Mouse (Mus musculus) MEL (cell line): ENCODE data around the gene Bpifb9a. TPM values are rescaled to one million over a fixed set of nuclear protein-coding genes. Genes with fewer than 3 reads are reported as not detected.
A peak's percentile ranks its signal among the peaks of the same experiment; 100 is the strongest.

Source experiments
- DNase-seq: peaks from one replicate; pipeline ENCODE4 v3.0.0; 2011; ENCODE audit warnings: low read depth, low spot score
- H3K27ac ChIP-seq: 2 replicates; pipeline ENCODE4 v1.5.1; 2012; ENCODE audit warnings: low read depth, mild to moderate bottlenecking, control low read depth, low read length, moderate library complexity; ENCODE audit not compliant: control insufficient read depth
- H3K27me3 ChIP-seq, 2 experiments: fragments of 150-350 bp in 1 of 2; sonication (generic) in 1 of 2; 2 replicates each; pipeline ENCODE4 v1.6.1; 2012; ENCODE audit warnings: low read length in 2 of 2, mild to moderate bottlenecking in 2 of 2, improper control_type of control experiment in 1 of 2, moderate library complexity in 1 of 2; ENCODE audit not compliant: insufficient read depth in 2 of 2, control insufficient read depth in 1 of 2
- H3K36me3 ChIP-seq, 2 experiments: 2 replicates each; pipeline ENCODE4 v1.6.1; 2012 to 2014; ENCODE audit warnings: low read length in 2 of 2, improper control_type of control experiment in 1 of 2, inconsistent platforms in 1 of 2, mild to moderate bottlenecking in 1 of 2; ENCODE audit not compliant: insufficient read depth in 2 of 2, control insufficient read depth in 1 of 2
- H3K4me1 ChIP-seq, 2 experiments: fragments of 150-350 bp in 1 of 2; sonication (generic) in 1 of 2; 2 replicates each; pipeline ENCODE4 v1.6.1; 2012; ENCODE audit warnings: low read length in 2 of 2, improper control_type of control experiment in 1 of 2, mild to moderate bottlenecking in 1 of 2; ENCODE audit not compliant: insufficient read depth in 2 of 2, control insufficient read depth in 1 of 2
- H3K4me3 ChIP-seq, 2 experiments: fragments of 150-350 bp in 1 of 2; sonication (generic) in 1 of 2; 2 replicates each; pipeline ENCODE4 v1.5.1; 2012; ENCODE audit warnings: low read depth in 2 of 2, low read length in 2 of 2, mild to moderate bottlenecking in 2 of 2, moderate library complexity in 2 of 2, control low read depth in 1 of 2, improper control_type of control experiment in 1 of 2; ENCODE audit not compliant: control insufficient read depth in 1 of 2, insufficient read depth in 1 of 2
- H3K79me2 ChIP-seq: 2 replicates; pipeline ENCODE4 v1.6.1; 2012; ENCODE audit warnings: mild to moderate bottlenecking, low read length, moderate library complexity; ENCODE audit not compliant: control insufficient read depth, poor library complexity, insufficient read depth
- H3K9ac ChIP-seq: 2 replicates; pipeline ENCODE4 v1.6.1; 2012; ENCODE audit warnings: low read depth, mild to moderate bottlenecking, control low read depth, low read length, moderate library complexity; ENCODE audit not compliant: control insufficient read depth, poor library complexity, severe bottlenecking
- H3K9me3 ChIP-seq: fragments of 150-350 bp; sonication (generic); replicated peaks from 2 replicates; pipeline ENCODE4 v1.6.1; 2012; ENCODE audit warnings: mild to moderate bottlenecking, low read length, improper control_type of control experiment, moderate library complexity; ENCODE audit not compliant: insufficient read depth
- BHLHE40 ChIP-seq: IDR thresholded peaks from 2 replicates; pipeline ENCODE4 v1.6.1; 2012; ENCODE audit warnings: low read depth, mild to moderate bottlenecking, inconsistent platforms, low read length, improper control_type of control experiment, borderline replicate concordance
- CHD2 ChIP-seq: IDR thresholded peaks from 2 replicates; pipeline ENCODE4 v1.6.1; 2011; ENCODE audit warnings: low read length, improper control_type of control experiment
- CTCF ChIP-seq, 3 experiments: IDR thresholded peaks in 2 of 3; conservative IDR thresholded peaks in 1 of 3; 2 replicates each; pipeline ENCODE4 v1.5.1; 2011 to 2012; ENCODE audit warnings: low read length in 3 of 3, low read depth in 2 of 3, mild to moderate bottlenecking in 2 of 3, improper control_type of control experiment in 1 of 3, inconsistent platforms in 1 of 3, mixed read lengths in 1 of 3, moderate library complexity in 1 of 3; ENCODE audit not compliant: control insufficient read depth in 1 of 3, insufficient read depth in 1 of 3, poor library complexity in 1 of 3, severe bottlenecking in 1 of 3
- EP300 ChIP-seq, 2 experiments: IDR thresholded peaks; 2 replicates each; pipeline ENCODE4 v1.6.1; 2011; ENCODE audit warnings: improper control_type of control experiment in 2 of 2, low read length in 2 of 2, low read depth in 1 of 2, mild to moderate bottlenecking in 1 of 2
- ETS1 ChIP-seq: IDR thresholded peaks from 2 replicates; pipeline ENCODE4 v1.6.1; 2012; ENCODE audit warnings: low read depth, mild to moderate bottlenecking, inconsistent platforms, low read length, improper control_type of control experiment, moderate library complexity
- GATA1 ChIP-seq: IDR thresholded peaks from 2 replicates; pipeline ENCODE4 v1.6.1; 2011; ENCODE audit warnings: low read depth, low read length, improper control_type of control experiment
- HCFC1 ChIP-seq: IDR thresholded peaks from 2 replicates; pipeline ENCODE4 v1.6.1; 2012; ENCODE audit warnings: low read depth, mild to moderate bottlenecking, inconsistent platforms, low read length, improper control_type of control experiment, moderate library complexity
- KAT2A ChIP-seq: conservative IDR thresholded peaks from 2 replicates; pipeline ENCODE4 v1.6.1; 2012; ENCODE audit warnings: low read depth, low read length, improper control_type of control experiment, inconsistent platforms
- MAFK ChIP-seq: IDR thresholded peaks from 2 replicates; pipeline ENCODE4 v1.6.1; 2011; ENCODE audit warnings: low read depth, mild to moderate bottlenecking, low read length, improper control_type of control experiment, borderline replicate concordance
- MAX ChIP-seq: IDR thresholded peaks from 2 replicates; pipeline ENCODE4 v1.6.1; 2011; ENCODE audit warnings: low read length, improper control_type of control experiment
- MYB ChIP-seq: IDR thresholded peaks from 2 replicates; pipeline ENCODE4 v1.6.1; 2011; ENCODE audit warnings: mild to moderate bottlenecking, low read depth, low read length, improper control_type of control experiment
- MYC ChIP-seq: IDR thresholded peaks from 2 replicates; pipeline ENCODE4 v1.6.1; 2011; ENCODE audit warnings: low read depth, mild to moderate bottlenecking, low read length, improper control_type of control experiment, moderate library complexity
- NRF1 ChIP-seq: IDR thresholded peaks from 2 replicates; pipeline ENCODE4 v1.6.1; 2014; ENCODE audit warnings: low read depth, mild to moderate bottlenecking, inconsistent platforms, low read length, improper control_type of control experiment, moderate library complexity; ENCODE audit not compliant: poor library complexity, insufficient read depth, severe bottlenecking
- POLR2A ChIP-seq, 2 experiments: IDR thresholded peaks; 2 replicates each; pipeline ENCODE4 v1.6.1; 2011 to 2012; ENCODE audit warnings: low read length in 2 of 2, mild to moderate bottlenecking in 2 of 2, control low read depth in 1 of 2, improper control_type of control experiment in 1 of 2, low read depth in 1 of 2, moderate library complexity in 1 of 2; ENCODE audit not compliant: control insufficient read depth in 1 of 2, insufficient read depth in 1 of 2, poor library complexity in 1 of 2
- POLR2AphosphoS2 ChIP-seq: IDR thresholded peaks from 2 replicates; pipeline ENCODE4 v1.6.1; 2011; ENCODE audit warnings: low read length, improper control_type of control experiment
- RAD21 ChIP-seq: IDR thresholded peaks from 2 replicates; pipeline ENCODE4 v1.6.1; 2011; ENCODE audit warnings: mild to moderate bottlenecking, low read depth, low read length, improper control_type of control experiment
- RCOR1 ChIP-seq: IDR thresholded peaks from 2 replicates; pipeline ENCODE4 v1.6.1; 2012; ENCODE audit warnings: low read depth, mild to moderate bottlenecking, inconsistent platforms, low read length, improper control_type of control experiment
- SIN3A ChIP-seq: IDR thresholded peaks from 2 replicates; pipeline ENCODE4 v1.6.1; 2012; ENCODE audit warnings: low read length, improper control_type of control experiment, inconsistent platforms
- SMC3 ChIP-seq: IDR thresholded peaks from 2 replicates; pipeline ENCODE4 v1.6.1; 2011; ENCODE audit warnings: low read depth, low read length, improper control_type of control experiment
- TAL1 ChIP-seq: IDR thresholded peaks from 2 replicates; pipeline ENCODE4 v1.6.1; 2012; ENCODE audit warnings: mild to moderate bottlenecking, inconsistent platforms, low read length, moderate library complexity, mixed read lengths
- TBP ChIP-seq: IDR thresholded peaks from 2 replicates; pipeline ENCODE4 v1.8.0; 2011; ENCODE audit warnings: low read depth, low read length, improper control_type of control experiment
- TCF12 ChIP-seq: IDR thresholded peaks from 2 replicates; pipeline ENCODE4 v1.6.1; 2014; ENCODE audit warnings: low read depth, mild to moderate bottlenecking, inconsistent platforms, low read length, improper control_type of control experiment, moderate library complexity
- UBTF ChIP-seq: IDR thresholded peaks from 2 replicates; pipeline ENCODE4 v1.6.1; 2012; ENCODE audit warnings: low read depth, mild to moderate bottlenecking, inconsistent platforms, low read length, improper control_type of control experiment, moderate library complexity, borderline replicate concordance; ENCODE audit not compliant: insufficient read depth
- USF1 ChIP-seq: IDR thresholded peaks from 2 replicates; pipeline ENCODE4 v1.6.1; 2014; ENCODE audit warnings: low read depth, mild to moderate bottlenecking, inconsistent platforms, low read length, improper control_type of control experiment, moderate library complexity
- USF2 ChIP-seq, 2 experiments: IDR thresholded peaks; 2 replicates each; pipeline ENCODE4 v1.6.1; 2011 to 2012; ENCODE audit warnings: improper control_type of control experiment in 2 of 2, low read length in 2 of 2, borderline replicate concordance in 1 of 2, inconsistent platforms in 1 of 2, low read depth in 1 of 2, mild to moderate bottlenecking in 1 of 2; ENCODE audit not compliant: insufficient read depth in 1 of 2
- ZC3H11A ChIP-seq: IDR thresholded peaks from 2 replicates; pipeline ENCODE4 v1.6.1; 2012; ENCODE audit warnings: low read depth, mild to moderate bottlenecking, inconsistent platforms, low read length, improper control_type of control experiment
- ZKSCAN1 ChIP-seq: IDR thresholded peaks from 2 replicates; pipeline ENCODE4 v1.6.1; 2012; ENCODE audit warnings: low read depth, mild to moderate bottlenecking, inconsistent platforms, low read length, improper control_type of control experiment, moderate library complexity
- ZMIZ1 ChIP-seq: IDR thresholded peaks from 2 replicates; pipeline ENCODE4 v1.6.1; 2012; ENCODE audit warnings: low read depth, mild to moderate bottlenecking, inconsistent platforms, low read length, improper control_type of control experiment, moderate library complexity
- ZNF384 ChIP-seq: IDR thresholded peaks from 2 replicates; pipeline ENCODE4 v1.6.1; 2012; ENCODE audit warnings: low read depth, mild to moderate bottlenecking, inconsistent platforms, low read length, improper control_type of control experiment
- polyA plus RNA-seq, 2 experiments: library from polyadenylated mRNA; stranded (reverse) in 1 of 2; unstranded in 1 of 2; fragments of >175 nt in 1 of 2; fragments of >200 nt in 1 of 2; gene quantifications; 2 replicates each; pipeline versions ENCODE4 v1.2.1 to v1.2.4; 2012; ENCODE audit warnings: low replicate concordance in 2 of 2, low read depth in 1 of 2; ENCODE audit not compliant: insufficient read length in 2 of 2, insufficient read depth in 1 of 2, missing spikeins in 1 of 2
- total RNA-seq: library from RNA; depleted of rRNA; stranded (reverse); fragments of 300-350 nt; gene quantifications from 2 replicates; pipeline ENCODE4 v1.2.3, GENCODE M21; 2012

Bpifb9a gene
- total and polyA plus RNA-seq, 3 experiments, result not detected

- Histone ChIP-seq H3K27ac (no peak overlapping the region), H3K27me3 (no peaks in the 10 kb centered on the region), H3K4me3 (no peak overlapping the region), H3K36me3 (no peaks in the 10 kb centered on the region), H3K9me3 (no peaks in the 10 kb centered on the region), H3K9ac (no peak overlapping the region), H3K4me1 (no peaks in the 10 kb centered on the region), H3K79me2 (no peaks in the 10 kb centered on the region)
- TF ChIP-seq TAL1, result no peak
- TF ChIP-seq USF1, result no peak
- no peak for TF ChIP-seq POLR2A (IDR thresholded peaks at IDR 0.05; ENCODE audit: control insufficient read depth in 1 of 2, insufficient read depth in 1 of 2, low read depth in 1 of 2, low read length in 2 of 2, poor library complexity in 1 of 2)
- no peak for TF ChIP-seq ETS1
- TF ChIP-seq EP300 (IDR thresholded peaks at IDR 0.05; ENCODE audit: low read depth in 1 of 2, low read length in 2 of 2), result no peak
- TF ChIP-seq ZC3H11A, result no peak
- TF ChIP-seq BHLHE40, result no peak
- DNase-seq, result no peak
Observed at GRCm38 (mm10) chr2:154211881-154212280, 45.8 kb upstream of the Bpifb9a start.

GRCm38 (mm10) chr2:154215191-154215590, 42.5 kb upstream of the Bpifb9a start:
- H3K27ac ChIP-seq, result no peak overlapping the region
- no peaks in the 10 kb centered on the region for H3K79me2 ChIP-seq
- no peaks in the 10 kb centered on the region for H3K4me1 ChIP-seq
- no peaks in the 10 kb centered on the region for H3K9me3 ChIP-seq
- no peak overlapping the region for H3K4me3 ChIP-seq
- DNase-seq, result peak; percentile 60
- TF ChIP-seq SMC3, result peak; percentile 70
- TF ChIP-seq ZMIZ1, result no peak
- TF ChIP-seq UBTF, result no peak
- no peak for TF ChIP-seq TCF12
- no peak for TF ChIP-seq MAFK
- TF ChIP-seq USF2 (IDR thresholded peaks at IDR 0.05; ENCODE audit: borderline replicate concordance in 1 of 2, insufficient read depth in 1 of 2, low read depth in 1 of 2, low read length in 2 of 2), result no peak
- no peak for TF ChIP-seq TBP
- TF ChIP-seq NRF1, result no peak
- no peak for TF ChIP-seq RCOR1
- no peak for TF ChIP-seq MYB
- TF ChIP-seq RAD21, result peak; percentile 34
- TF ChIP-seq ZNF384, result no peak
- TF ChIP-seq USF1, result no peak
- TF ChIP-seq ZKSCAN1, result no peak
- no peak for TF ChIP-seq ETS1
- no peak for TF ChIP-seq POLR2AphosphoS2
- peak; percentile 70 to 84 (median 71) for TF ChIP-seq CTCF (IDR thresholded peaks at IDR 0.05 in 2 of 3, conservative IDR thresholded peaks at IDR 0.05 in 1 of 3; ENCODE audit: control insufficient read depth in 1 of 3, insufficient read depth in 1 of 3, low read depth in 2 of 3, low read length in 3 of 3, poor library complexity in 1 of 3, severe bottlenecking in 1 of 3)
- no peak for TF ChIP-seq MAX
- TF ChIP-seq GATA1, result no peak
- no peak for TF ChIP-seq SIN3A
- no peak for TF ChIP-seq CHD2
- no peak for TF ChIP-seq MYC
- no peak for TF ChIP-seq KAT2A
- TF ChIP-seq ZC3H11A, result no peak
- TF ChIP-seq HCFC1, result no peak
- TF ChIP-seq TAL1, result no peak
- no peaks in the 10 kb centered on the region for H3K27me3 ChIP-seq
- no peaks in the 10 kb centered on the region for H3K36me3 ChIP-seq
- H3K9ac ChIP-seq, result no peak overlapping the region
